Mouse (Mus musculus): ENCODE data around the gene Parp8.

DNA sequence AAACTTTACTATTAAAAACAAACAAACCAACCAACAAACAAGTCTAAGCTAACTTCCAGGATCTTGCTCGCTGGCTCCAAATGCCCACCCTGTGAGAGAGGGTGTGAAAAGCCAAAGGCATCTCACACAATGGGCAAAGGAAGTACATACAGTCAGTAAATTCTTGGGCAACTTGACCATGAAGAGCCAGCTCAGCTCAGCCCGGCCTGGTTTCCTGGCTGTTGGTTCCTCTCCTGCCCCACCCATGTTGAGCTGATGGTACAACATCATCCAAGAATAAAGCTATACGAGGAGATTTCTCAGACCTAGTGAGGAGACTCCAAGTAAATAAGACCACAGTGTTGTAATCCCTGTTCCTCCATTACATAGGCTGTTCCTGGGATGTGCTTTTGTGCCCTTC is 117.1 kb downstream of the Parp8 start:
- TF ChIP-seq MAX (IDR thresholded peaks at IDR 0.05; ENCODE audit: low read length) (no peak), RCOR1 (conservative IDR thresholded peaks at IDR 0.05; ENCODE audit: low read depth, low read length) (no peak), POLR2A (IDR thresholded peaks at IDR 0.05; ENCODE audit: low read depth, low read length) (no peak), NELFE (IDR thresholded peaks at IDR 0.05; ENCODE audit: low read depth, low read length) (no peak), CTCF (conservative IDR thresholded peaks at IDR 0.05 in 1 of 2, IDR thresholded peaks at IDR 0.05 in 1 of 2; ENCODE audit: low read depth in 2 of 2, low read length in 2 of 2) (no peak), E2F4 (IDR thresholded peaks at IDR 0.05; ENCODE audit: insufficient replicate concordance, low read depth, low read length) (no peak), EP300 (IDR thresholded peaks at IDR 0.05; ENCODE audit: low read length) (no peak), USF1 (IDR thresholded peaks at IDR 0.05; ENCODE audit: low read depth, low read length) (no peak), KAT2A (IDR thresholded peaks at IDR 0.05; ENCODE audit: insufficient replicate concordance, low read length) (no peak), ZKSCAN1 (IDR thresholded peaks at IDR 0.05; ENCODE audit: borderline replicate concordance, low read depth, low read length) (no peak), SMC3 (IDR thresholded peaks at IDR 0.05; ENCODE audit: low read depth, low read length) (no peak), BHLHE40 (IDR thresholded peaks at IDR 0.05; ENCODE audit: low read depth, low read length) (no peak)
